Mouse (Mus musculus) limb, embryonic 12.5 days (tissue): ENCODE measurements around the gene Rapgef4. TPM values are rescaled to one million over a fixed set of nuclear protein-coding genes. Genes with fewer than 3 reads are reported as not detected.

Experiments used
- ATAC-seq: fragments of 200-750 bp; cut with Nextera tagmentation; 2 replicates; pipeline ENCODE4 v1.8.0; 2017; ENCODE audit warnings: low read depth, moderate TSS enrichment; ENCODE audit not compliant: insufficient number of reproducible peaks, insufficient read depth, low FRiP score, low TSS enrichment
- H3K27ac ChIP-seq: fragments of 300-500 bp; sonication (generic); 2 replicates; pipeline ENCODE4 v1.5.1; 2016; ENCODE audit warnings: mild to moderate bottlenecking, moderate library complexity
- H3K27me3 ChIP-seq: fragments of 300-500 bp; sonication (generic); 2 replicates; pipeline ENCODE4 v1.6.1; 2016; ENCODE audit warnings: mild to moderate bottlenecking, moderate library complexity
- H3K36me3 ChIP-seq: fragments of 300-500 bp; sonication (generic); 2 replicates; pipeline ENCODE4 v1.6.1; 2016; ENCODE audit warnings: mild to moderate bottlenecking, moderate library complexity
- H3K4me1 ChIP-seq: fragments of 300-500 bp; sonication (generic); replicated peaks from 2 replicates; pipeline ENCODE4 v1.6.1; 2016
- H3K4me2 ChIP-seq: fragments of 300-500 bp; sonication (generic); 2 replicates; pipeline ENCODE4 v1.6.1; 2016; ENCODE audit warnings: mild to moderate bottlenecking, moderate library complexity
- H3K4me3 ChIP-seq: fragments of 300-500 bp; sonication (generic); replicated peaks from 2 replicates; pipeline ENCODE4 v1.5.1; 2016; ENCODE audit warnings: mild to moderate bottlenecking
- H3K9ac ChIP-seq: fragments of 300-500 bp; sonication (generic); replicated peaks from 2 replicates; pipeline ENCODE4 v1.6.1; 2016; ENCODE audit warnings: mild to moderate bottlenecking, moderate library complexity
- H3K9me3 ChIP-seq: fragments of 300-500 bp; sonication (generic); 2 replicates; pipeline ENCODE4 v1.6.1; 2016; ENCODE audit warnings: mild to moderate bottlenecking, moderate library complexity
- WGBS: fragments of 180-500 bp; shearing (Covaris S2); methylation state at CpG from one replicate; pipeline ENCODE4 v1.1.7; 2016; 5-methylcytosine and 5-hydroxymethylcytosine counted together
- polyA plus RNA-seq: library from polyadenylated mRNA; unstranded; fragments of >200 nt; fragmentation: Nextera tagmentation; extraction: Ambion mirVana; gene quantifications from 2 replicates; pipeline ENCODE4 v1.2.1, GENCODE M21; 2016

Rapgef4 gene
- polyA plus RNA-seq, 1 experiment from 2014 or later: 2.1 TPM

DNA sequence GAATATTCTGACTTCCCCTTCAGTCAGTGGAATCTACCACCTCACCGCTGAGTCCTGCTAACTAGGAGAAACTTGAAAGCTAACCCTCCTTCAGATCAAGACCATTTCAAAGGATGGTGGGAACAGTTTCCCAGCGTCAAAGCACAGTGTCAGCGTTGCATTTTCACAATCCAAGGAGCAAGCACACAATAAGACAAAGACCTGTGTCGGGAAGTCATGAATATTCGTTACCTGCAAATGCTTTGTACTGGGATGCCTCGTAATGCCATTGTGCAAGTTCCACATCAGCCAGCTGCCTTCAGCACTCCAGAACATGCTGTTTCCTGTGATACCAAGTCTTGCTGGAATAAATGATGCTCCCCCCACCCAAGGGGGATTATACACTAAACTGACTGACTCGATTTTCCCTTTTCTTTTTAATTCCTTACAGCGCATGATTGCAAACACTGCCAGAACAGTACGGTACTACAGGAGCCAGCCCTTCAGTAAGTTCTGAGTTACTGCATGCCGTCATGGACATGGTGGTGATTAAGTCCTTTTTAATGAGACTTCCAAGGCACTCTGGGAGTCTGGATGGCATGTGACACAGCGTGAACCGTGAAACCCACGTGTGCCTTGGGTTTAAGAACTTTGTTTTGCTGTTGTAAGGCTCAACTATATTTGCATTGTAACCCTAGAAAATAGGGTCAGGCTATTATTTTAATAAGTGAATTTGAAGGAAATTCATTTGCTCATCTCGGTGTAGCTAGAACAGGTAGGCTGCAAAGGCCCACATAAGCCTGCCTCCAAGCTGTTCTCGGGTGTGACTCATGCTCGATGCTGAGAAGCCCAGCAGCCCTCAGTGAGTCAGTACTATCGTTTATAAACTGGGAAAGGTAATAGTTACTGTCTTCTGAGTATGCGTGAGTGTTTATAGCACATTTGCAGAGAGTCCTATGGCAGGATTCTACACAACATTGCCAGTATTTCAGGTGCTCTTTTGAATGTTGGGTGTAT lies 271.8 kb downstream of the Rapgef4 start:
- Histone ChIP-seq H3K27me3 (no peaks in the 10 kb centered on the region), H3K9ac (no peak overlapping the region), H3K4me3 (no peak overlapping the region), H3K36me3 (no peaks in the 10 kb centered on the region), H3K4me1 (peaks cover 18% of the 10 kb centered on the region), H3K4me2 (no peak overlapping the region), H3K9me3 (no peaks in the 10 kb centered on the region), H3K27ac (no peak overlapping the region; the same call in 1 of the 2 replicates)
- ATAC-seq: no peak
- WGBS: 47% methylated on average over 18 of the region's 18 CpGs

DNA sequence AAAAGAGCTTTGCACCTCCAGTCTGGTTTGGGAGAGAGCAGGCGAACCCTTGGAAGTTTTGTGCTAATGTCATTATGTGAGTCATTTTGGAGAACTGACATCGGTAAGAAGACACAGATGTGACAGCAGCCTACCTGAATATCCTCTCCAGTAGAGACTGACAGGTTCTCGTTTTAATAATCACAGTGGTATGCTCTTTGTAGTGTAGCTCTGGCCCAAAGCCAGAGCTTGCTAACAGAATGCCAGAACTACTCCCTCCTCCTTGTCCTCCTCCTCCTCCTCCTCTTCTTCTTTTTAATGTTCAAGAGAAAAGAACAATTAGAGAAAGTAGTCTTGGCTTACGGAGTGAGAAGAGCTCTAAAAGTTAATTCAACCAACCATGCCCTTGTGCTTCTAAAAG lies 272.8 kb downstream of the Rapgef4 start:
- H3K27me3 ChIP-seq: no peaks in the 10 kb centered on the region
- no peak overlapping the region for H3K4me2 ChIP-seq
- H3K27ac ChIP-seq: 0 out of 2 replicates have a peak overlapping the region, but pooled peaks have one; percentile 20
- H3K4me1 ChIP-seq: peaks cover 18% of the 10 kb centered on the region
- no peaks in the 10 kb centered on the region for H3K36me3 ChIP-seq
- ATAC-seq: no peak
- H3K4me3 ChIP-seq: no peak overlapping the region
- no peaks in the 10 kb centered on the region for H3K9me3 ChIP-seq
- no peak overlapping the region for H3K9ac ChIP-seq
- WGBS: 68% methylated on average over 4 of the region's 4 CpGs

DNA sequence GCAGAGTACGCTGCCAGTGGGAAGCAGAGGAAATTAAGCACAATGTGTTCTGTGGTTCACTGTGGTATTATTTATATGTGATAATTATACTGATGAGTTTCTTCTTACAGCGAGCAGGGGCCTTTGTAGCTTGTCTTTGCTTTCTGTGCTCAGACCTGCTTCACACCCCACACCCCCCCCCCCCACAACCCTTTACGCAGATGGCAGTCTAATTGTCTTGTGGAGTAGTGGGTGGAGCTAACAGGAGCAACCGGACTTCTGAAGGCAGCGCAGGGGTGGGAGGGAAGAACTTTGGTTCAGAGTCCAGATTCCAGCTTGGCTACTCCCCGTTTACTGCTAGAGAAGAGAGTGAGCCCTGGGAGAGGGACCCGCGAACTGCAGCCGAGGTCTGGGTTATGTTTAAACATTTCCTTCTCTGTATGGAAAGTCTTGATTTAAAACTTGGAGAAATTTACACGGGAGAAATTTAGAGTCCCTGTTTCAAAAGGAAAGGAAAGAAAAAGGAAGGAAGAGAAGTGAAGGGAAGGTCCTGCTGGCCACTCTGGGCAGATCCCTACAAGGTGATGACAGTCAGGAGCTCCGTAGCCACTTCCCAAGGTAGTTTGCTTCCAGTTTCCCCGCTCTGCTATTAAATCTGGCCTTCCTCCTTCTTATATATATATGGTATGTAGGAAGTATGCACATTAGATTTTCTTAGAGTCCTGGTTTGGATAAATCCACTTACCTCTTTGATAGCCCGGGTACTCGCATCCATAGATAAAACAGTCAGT lies 274.0 kb downstream of the Rapgef4 start:
- WGBS: 26% methylated on average over 14 of the region's 14 CpGs
- Histone ChIP-seq H3K9me3 (no peaks in the 10 kb centered on the region), H3K4me2 (peak overlapping the region; percentile 47), H3K27me3 (no peaks in the 10 kb centered on the region), H3K9ac (no peak overlapping the region), H3K27ac (peak overlapping the region; percentile 20; the same call in 1 of the 2 replicates), H3K4me3 (no peak overlapping the region), H3K4me1 (peaks cover 18% of the 10 kb centered on the region), H3K36me3 (no peaks in the 10 kb centered on the region)
- ATAC-seq: no peak

DNA sequence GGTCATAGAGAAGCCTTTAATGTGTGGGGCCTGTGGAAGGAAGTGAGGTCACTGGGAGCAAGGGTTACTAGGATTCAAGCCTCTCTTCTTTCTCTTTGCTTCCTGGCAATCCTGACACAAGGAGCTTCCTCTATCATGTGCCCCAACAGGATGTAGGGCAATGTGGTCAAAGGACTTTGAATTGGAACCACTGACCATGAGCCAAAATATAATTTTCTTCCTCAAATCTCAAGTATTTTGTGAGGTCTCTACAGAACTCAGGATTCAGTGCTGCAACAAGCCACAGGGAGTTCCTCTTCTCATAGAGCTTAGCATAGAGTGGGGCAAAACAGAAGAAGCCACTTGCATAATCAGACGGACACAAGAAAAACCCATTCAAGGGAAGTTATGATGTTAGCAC lies 279.7 kb downstream of the Rapgef4 start:
- H3K9ac ChIP-seq: no peak overlapping the region
- WGBS: 92% methylated on average over 1 of the region's 1 CpGs
- H3K4me2 ChIP-seq: no peak overlapping the region
- H3K27ac ChIP-seq: no peak overlapping the region
- H3K27me3 ChIP-seq: no peaks in the 10 kb centered on the region
- H3K9me3 ChIP-seq: no peaks in the 10 kb centered on the region
- ATAC-seq: no peak
- H3K4me3 ChIP-seq: no peak overlapping the region
- H3K36me3 ChIP-seq: no peaks in the 10 kb centered on the region
- H3K4me1 ChIP-seq: no peaks in the 10 kb centered on the region

DNA sequence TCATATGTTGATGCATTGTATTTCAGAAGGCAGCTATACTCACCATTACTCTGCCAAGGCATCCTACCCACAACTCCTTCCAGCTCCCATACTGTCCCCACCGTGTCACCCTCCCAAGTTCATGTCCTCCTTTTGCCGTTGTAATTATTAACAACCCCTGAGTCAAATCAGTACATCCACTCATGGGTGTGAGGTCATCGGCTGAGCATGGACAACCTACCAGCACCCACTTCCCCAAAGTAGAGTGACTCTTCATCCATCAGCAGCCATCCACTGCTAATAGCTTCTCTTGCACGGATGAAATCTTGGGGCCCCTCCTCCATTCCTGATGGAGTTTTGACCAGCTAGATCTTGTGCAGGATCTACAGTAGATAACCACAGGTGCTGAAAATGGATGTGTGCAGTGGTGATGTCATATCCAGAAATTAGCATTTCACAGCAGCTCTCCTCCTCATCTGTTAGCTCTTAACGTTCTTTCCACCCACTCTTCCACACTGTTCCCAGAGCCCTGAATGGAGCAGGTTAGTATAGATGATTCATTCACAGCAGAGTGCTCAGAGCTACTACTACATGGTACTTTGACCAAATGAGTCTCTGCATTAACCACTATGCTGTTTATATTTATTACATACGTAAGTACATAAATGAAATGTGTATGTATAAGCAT lies 281.9 kb downstream of the Rapgef4 start:
- H3K4me1 ChIP-seq: no peaks in the 10 kb centered on the region
- H3K27me3 ChIP-seq: no peaks in the 10 kb centered on the region
- ATAC-seq: no peak
- 0 out of 2 replicates have a peak, but pooled peaks cover 4% of the 10 kb centered on the region for H3K9me3 ChIP-seq
- no peak overlapping the region for H3K27ac ChIP-seq
- no peak overlapping the region for H3K4me2 ChIP-seq
- WGBS: 87% methylated on average over 6 of the region's 6 CpGs
- H3K36me3 ChIP-seq: no peaks in the 10 kb centered on the region
- H3K9ac ChIP-seq: no peak overlapping the region
- no peak overlapping the region for H3K4me3 ChIP-seq

DNA sequence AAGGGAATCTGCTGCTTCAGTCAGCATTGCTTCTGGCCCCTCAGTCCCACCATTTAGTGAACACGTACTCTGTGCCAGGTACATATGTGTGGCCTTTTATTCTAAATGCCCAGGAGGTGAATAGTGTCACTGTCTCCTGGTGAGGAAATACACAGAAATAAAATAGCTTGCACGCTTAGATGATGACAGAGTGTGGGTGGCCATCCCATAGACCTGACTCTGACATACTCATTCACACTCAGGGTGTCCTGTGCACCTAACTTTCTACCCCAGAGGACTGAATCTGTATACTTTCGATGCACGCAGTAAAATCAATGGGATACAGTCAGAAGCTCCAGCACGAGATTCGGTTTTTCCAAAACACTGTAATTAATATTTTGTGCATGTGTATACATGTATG lies 286.4 kb downstream of the Rapgef4 start:
- Histone ChIP-seq H3K27ac (no peak overlapping the region), H3K9ac (no peak overlapping the region), H3K4me2 (no peak overlapping the region), H3K4me1 (no peaks in the 10 kb centered on the region), H3K27me3 (no peaks in the 10 kb centered on the region), H3K4me3 (no peak overlapping the region), H3K36me3 (no peaks in the 10 kb centered on the region), H3K9me3 (0 out of 2 replicates have a peak, but pooled peaks cover 4% of the 10 kb centered on the region)
- 90% methylated on average over 6 of the region's 6 CpGs for WGBS
- ATAC-seq: no peak

DNA sequence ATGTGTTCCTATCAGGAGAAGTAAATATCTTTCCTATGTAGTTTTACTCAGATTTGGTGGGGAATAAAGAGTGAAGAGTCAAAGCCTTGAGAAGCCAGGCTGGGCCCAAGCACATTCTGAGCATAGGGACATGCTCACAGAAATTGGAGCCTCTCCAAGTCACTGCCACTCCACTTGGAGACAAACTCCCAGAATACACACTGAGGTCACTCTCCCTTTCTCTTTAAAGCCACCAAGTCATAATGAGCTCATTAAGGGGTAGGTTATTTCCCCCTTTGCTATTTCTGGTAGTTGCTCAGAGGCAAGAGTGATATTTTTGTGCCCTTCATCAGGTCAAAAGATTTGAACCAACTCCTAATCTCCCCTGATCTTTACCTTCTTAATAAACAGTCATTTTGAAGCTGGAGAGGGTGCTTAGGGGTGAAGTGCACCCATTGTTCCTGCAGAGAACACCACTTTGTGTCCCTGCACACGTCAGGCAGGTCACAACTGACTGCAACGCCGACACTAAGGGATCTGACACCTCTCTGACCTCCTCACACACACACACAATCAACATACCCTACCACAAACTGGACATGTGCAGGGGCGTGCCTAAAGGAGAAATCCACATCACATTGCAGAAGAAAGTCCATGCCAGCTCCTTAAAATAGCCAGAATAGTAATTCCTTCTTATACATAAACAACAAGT lies 288.8 kb downstream of the Rapgef4 start:
- ATAC-seq: no peak
- Histone ChIP-seq H3K9me3 (0 out of 2 replicates have a peak, but pooled peaks cover 4% of the 10 kb centered on the region), H3K4me2 (no peak overlapping the region), H3K9ac (no peak overlapping the region), H3K4me1 (no peaks in the 10 kb centered on the region), H3K36me3 (no peaks in the 10 kb centered on the region), H3K27ac (no peak overlapping the region), H3K4me3 (no peak overlapping the region), H3K27me3 (no peaks in the 10 kb centered on the region)
- 80% methylated on average over 4 of the region's 4 CpGs for WGBS

DNA sequence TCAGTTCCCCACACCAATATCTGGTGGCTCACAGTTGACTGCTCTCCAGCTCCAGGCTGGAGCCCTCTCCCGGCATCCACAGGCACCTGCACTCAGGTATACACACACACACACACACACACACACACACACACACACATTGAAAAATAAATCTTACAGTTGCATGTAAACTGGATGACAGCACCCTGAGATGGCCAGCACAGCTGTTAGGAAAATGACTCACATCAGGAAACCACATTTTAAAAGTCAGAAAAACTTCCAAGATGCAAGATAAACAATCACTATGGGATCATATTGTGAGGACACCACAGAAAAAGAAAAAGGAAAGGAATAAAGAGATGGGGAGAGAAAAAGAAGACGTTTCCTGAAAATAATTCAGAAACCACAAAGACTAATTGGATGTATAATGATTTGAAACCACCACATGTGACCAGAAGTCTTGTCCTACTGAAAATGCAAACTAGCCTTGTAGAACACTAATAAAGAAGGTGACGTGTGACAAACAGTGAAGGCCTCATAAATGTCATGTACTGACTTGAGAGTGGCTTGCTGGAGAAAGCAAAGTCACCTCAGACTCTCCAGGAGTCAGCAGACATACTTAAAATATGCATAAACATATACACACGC lies 297.3 kb downstream of the Rapgef4 start:
- Histone ChIP-seq H3K4me2 (no peak overlapping the region), H3K27me3 (no peaks in the 10 kb centered on the region), H3K9ac (no peak overlapping the region), H3K9me3 (no peaks in the 10 kb centered on the region), H3K27ac (no peak overlapping the region), H3K36me3 (no peaks in the 10 kb centered on the region), H3K4me1 (0 out of 2 replicates have a peak, but pooled peaks cover 5% of the 10 kb centered on the region), H3K4me3 (no peak overlapping the region)
- WGBS: 49% methylated on average over 4 of the region's 4 CpGs
- no peak for ATAC-seq

DNA sequence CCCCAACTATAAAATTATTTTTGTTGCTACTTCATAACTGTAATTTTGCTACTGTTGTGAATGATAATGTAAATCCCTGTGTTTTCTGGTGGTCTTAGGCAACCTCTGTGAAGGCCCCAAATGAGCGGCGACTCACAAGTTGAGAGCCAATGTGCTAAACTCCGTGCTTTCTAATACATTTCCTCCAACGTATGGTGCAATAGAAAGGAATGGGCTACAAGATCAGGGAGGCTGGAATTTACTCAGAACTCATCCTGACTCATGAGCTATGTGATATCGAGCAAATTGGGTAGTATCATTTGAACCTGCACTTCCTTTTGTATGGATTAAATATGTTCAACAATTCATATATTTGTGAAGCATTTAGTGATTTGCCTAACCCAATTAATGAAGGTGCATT lies 299.5 kb downstream of the Rapgef4 start:
- ATAC-seq: no peak
- no peak overlapping the region for H3K9ac ChIP-seq
- 90% methylated on average over 5 of the region's 5 CpGs for WGBS

DNA sequence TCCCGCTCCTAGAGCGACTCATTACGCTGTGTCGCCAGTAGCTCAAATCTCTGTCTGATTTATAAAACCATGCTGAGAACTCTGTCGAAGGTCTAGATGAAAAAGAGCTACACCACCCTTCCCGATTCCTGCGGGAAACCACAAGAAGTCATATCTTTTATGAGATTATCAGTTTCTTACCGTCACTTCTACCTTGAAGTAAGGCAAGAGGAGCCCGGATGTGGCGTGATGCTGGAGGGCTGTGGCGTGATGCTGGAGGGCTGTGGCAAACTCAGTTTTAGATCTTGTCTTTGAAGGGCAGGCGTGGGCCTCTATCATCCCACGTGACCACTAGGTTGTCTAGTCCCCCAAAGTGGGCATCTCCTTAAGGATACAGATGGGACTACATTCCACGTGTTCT lies 300.9 kb downstream of the Rapgef4 start:
- Histone ChIP-seq H3K9me3 (no peaks in the 10 kb centered on the region), H3K4me3 (no peak overlapping the region), H3K4me2 (no peak overlapping the region), H3K27ac (no peak overlapping the region), H3K9ac (no peak overlapping the region), H3K4me1 (0 out of 2 replicates have a peak, but pooled peaks cover 5% of the 10 kb centered on the region), H3K36me3 (no peaks in the 10 kb centered on the region), H3K27me3 (no peaks in the 10 kb centered on the region)
- WGBS: 88% methylated on average over 14 of the region's 14 CpGs
- ATAC-seq: no peak

More for the DNA sequence above, 299.5 kb downstream of the Rapgef4 start:
- H3K4me2 ChIP-seq: no peak overlapping the region
- no peaks in the 10 kb centered on the region for H3K9me3 ChIP-seq
- H3K27me3 ChIP-seq: no peaks in the 10 kb centered on the region
- no peak overlapping the region for H3K27ac ChIP-seq
- H3K36me3 ChIP-seq: no peaks in the 10 kb centered on the region
- H3K4me1 ChIP-seq: 0 out of 2 replicates have a peak, but pooled peaks cover 7% of the 10 kb centered on the region
- no peak overlapping the region for H3K4me3 ChIP-seq
